Mouse (Mus musculus) ovary, postnatal 10 days (tissue): Measurements from ENCODE around the gene Spi1.

Source experiments
- DNase-seq: peaks from one replicate; pipeline ENCODE4 v3.0.0; 2022; ENCODE audit warnings: low spot score

The Spi1 gene

GRCm38 (mm10) chr2:91128761-91129160 lies 46.6 kb downstream of the Spi1 start:
- no peak for DNase-seq

GRCm38 (mm10) chr2:91130126-91130525 lies 47.9 kb downstream of the Spi1 start:
- no peak for DNase-seq

- no peak for DNase-seq
Observed at GRCm38 (mm10) chr2:91131251-91131650, 49.1 kb downstream of the Spi1 start.

- DNase-seq, result no peak
Observed at GRCm38 (mm10) chr2:91132035-91132434, 49.8 kb downstream of the Spi1 start.

GRCm38 (mm10) chr2:91136513-91137412 lies 54.6 kb downstream of the Spi1 start:
- DNase-seq, result no peak

GRCm38 (mm10) chr2:91137481-91137880 lies 55.3 kb downstream of the Spi1 start:
- DNase-seq, result no peak

GRCm38 (mm10) chr2:91139311-91139710 lies 57.1 kb downstream of the Spi1 start:
- DNase-seq, result no peak

- no peak for DNase-seq
Observed at GRCm38 (mm10) chr2:91139764-91140163, 57.6 kb downstream of the Spi1 start.

GRCm38 (mm10) chr2:91142920-91143319 lies 60.7 kb downstream of the Spi1 start:
- DNase-seq, result no peak

- no peak for DNase-seq
Observed at GRCm38 (mm10) chr2:91143401-91143800, 61.2 kb downstream of the Spi1 start.

GRCm38 (mm10) chr2:91148101-91148500 lies 65.9 kb downstream of the Spi1 start:
- DNase-seq, result no peak

- DNase-seq, result no peak
Observed at GRCm38 (mm10) chr2:91151331-91151730, 69.1 kb downstream of the Spi1 start.

GRCm38 (mm10) chr2:91152885-91153377 lies 70.7 kb downstream of the Spi1 start:
- DNase-seq, result no peak

- no peak for DNase-seq
Observed at GRCm38 (mm10) chr2:91154091-91154490, 71.9 kb downstream of the Spi1 start.

- DNase-seq, result no peak
Observed at GRCm38 (mm10) chr2:91157002-91157752, 75.0 kb downstream of the Spi1 start.

- no peak for DNase-seq
Observed at GRCm38 (mm10) chr2:91160591-91160990, 78.4 kb downstream of the Spi1 start.

- no peak for DNase-seq
Observed at GRCm38 (mm10) chr2:91162952-91163351, 80.8 kb downstream of the Spi1 start.

- no peak for DNase-seq
Observed at GRCm38 (mm10) chr2:91163532-91163931, 81.3 kb downstream of the Spi1 start.

- DNase-seq, result no peak
Observed at GRCm38 (mm10) chr2:91164991-91165390, 82.8 kb downstream of the Spi1 start.
